Mouse (Mus musculus) left cerebral cortex, adult 2 months (tissue): ENCODE measurements at regions not wholly inside any gene's neighbourhood (a gene's known extent, or its start where the extent isn't known, plus 50 kb on each side); places are given as distances from the start of the nearest gene placed in this dataset.

Experiments used
- DNase-seq, 2 experiments: peaks; one replicate each; pipeline ENCODE4 v3.0.0; 2021 to 2022; ENCODE audit warnings: low spot score in 2 of 2, mixed read lengths in 1 of 2; ENCODE audit errors: extremely low spot score in 1 of 2
- H3K27ac ChIP-seq: fragments of 200-600 bp; 2 replicates; pipeline ENCODE4 v1.8.1; 2022
- H3K4me3 ChIP-seq: fragments of 200-600 bp; 2 replicates; pipeline ENCODE4 v1.8.1; 2022
- CTCF ChIP-seq: fragments of 200-600 bp; IDR thresholded peaks from 2 replicates; pipeline ENCODE4 v1.8.1; 2022; ENCODE audit warnings: antibody characterized with exemption, mild to moderate bottlenecking, moderate library complexity
- intact Hi-C: fragments of 180-260 bp; cut with DNase I; formaldehyde crosslinking; loops from one replicate; pipeline ENCODE4 v1.15.1; 2025

GRCm38 (mm10) chr6:109370286-109370685 lies 541.8 kb downstream of the Edem1 start:
- Histone ChIP-seq H3K27ac (no peak overlapping the region), H3K4me3 (no peak overlapping the region)
- intact Hi-C loops = no loop called here
- no peak for DNase-seq
- TF ChIP-seq CTCF = no peak

GRCm38 (mm10) chr6:109371931-109372330 lies 543.5 kb downstream of the Edem1 start:
- no peak for DNase-seq
- H3K27ac ChIP-seq = no peak overlapping the region
- H3K4me3 ChIP-seq = no peak overlapping the region
- intact Hi-C loops = loop anchor here (2.0 kb wide), 1 partner anchor 15 kb away; no protein-coding TSS in a partner anchor
- TF ChIP-seq CTCF = no peak

DNA sequence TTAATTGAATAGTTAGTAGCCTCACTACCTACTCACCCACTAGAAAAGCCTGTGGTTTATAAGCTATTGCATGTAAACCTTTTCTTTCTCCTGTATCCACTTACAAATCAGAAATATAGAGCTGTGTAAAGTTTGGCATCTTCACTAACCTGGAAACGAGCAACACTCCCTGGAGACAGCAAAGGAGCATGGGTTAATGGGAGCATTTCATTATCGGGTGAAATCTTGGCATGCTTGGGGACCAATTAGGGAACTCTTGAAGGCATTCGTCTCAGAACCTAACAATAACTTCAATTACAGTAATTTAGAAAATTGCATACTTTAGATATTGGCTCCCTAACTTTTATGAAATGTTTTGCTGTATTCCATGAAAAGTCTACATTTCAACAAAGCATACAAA lies 558.8 kb downstream of the Edem1 start:
- TF ChIP-seq CTCF = no peak
- Histone ChIP-seq H3K27ac (no peak overlapping the region), H3K4me3 (no peak overlapping the region)
- intact Hi-C loops = no loop called here
- DNase-seq = no peak

DNA sequence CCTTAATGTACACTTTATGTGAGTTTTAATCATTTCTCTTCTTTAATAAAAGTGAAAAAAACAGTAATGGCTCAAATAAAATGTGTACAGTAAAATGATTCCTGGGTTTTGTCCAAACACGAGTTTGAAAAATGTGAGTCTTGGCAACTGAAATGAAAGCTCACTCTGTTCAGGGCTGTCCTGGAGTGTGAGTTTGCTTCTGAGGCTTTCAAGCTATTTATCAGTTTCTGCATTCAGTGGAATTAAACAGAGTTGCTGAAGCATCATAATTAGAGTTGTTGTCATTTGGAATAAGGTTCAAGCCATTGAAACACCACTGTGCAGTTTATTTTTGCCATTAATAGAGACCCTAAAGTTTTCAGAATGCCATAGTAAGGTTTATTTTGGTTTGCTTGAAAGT lies 561.3 kb downstream of the Edem1 start:
- no peak overlapping the region for H3K27ac ChIP-seq
- TF ChIP-seq CTCF = no peak
- DNase-seq = no peak
- H3K4me3 ChIP-seq = no peak overlapping the region
- intact Hi-C loops = no loop called here

- peak; percentile 38 for TF ChIP-seq CTCF
- no peak for DNase-seq
- intact Hi-C loops = no loop called here
- Histone ChIP-seq H3K4me3 (no peak overlapping the region), H3K27ac (no peak overlapping the region)
These were observed 570.2 kb downstream of the Edem1 start for GRCm38 (mm10) chr6:109398690-109399089.

- H3K27ac ChIP-seq = no peak overlapping the region
- intact Hi-C loops = no loop called here
- TF ChIP-seq CTCF = no peak
- no peak overlapping the region for H3K4me3 ChIP-seq
- no peak for DNase-seq
These were observed 591.2 kb downstream of the Edem1 start for GRCm38 (mm10) chr6:109419505-109420239.

- DNase-seq = no peak
- Histone ChIP-seq H3K27ac (no peak overlapping the region), H3K4me3 (no peak overlapping the region)
- intact Hi-C loops = no loop called here
- TF ChIP-seq CTCF = no peak
These were observed 605.2 kb downstream of the Edem1 start for GRCm38 (mm10) chr6:109433596-109433995.
